Mouse (Mus musculus) bone marrow macrophage, adult 2 months (primary cell): ENCODE measurements around the gene Sirt6.

ENCODE experiments used
- CTCF ChIP-seq: IDR thresholded peaks from 2 replicates; pipeline ENCODE4 v1.5.1; 2012; ENCODE audit warnings: low read depth, mild to moderate bottlenecking, low read length, moderate library complexity
- POLR2A ChIP-seq: IDR thresholded peaks from 2 replicates; pipeline ENCODE4 v1.6.1; 2012; ENCODE audit warnings: mild to moderate bottlenecking, low read depth, low read length, borderline replicate concordance

DNA sequence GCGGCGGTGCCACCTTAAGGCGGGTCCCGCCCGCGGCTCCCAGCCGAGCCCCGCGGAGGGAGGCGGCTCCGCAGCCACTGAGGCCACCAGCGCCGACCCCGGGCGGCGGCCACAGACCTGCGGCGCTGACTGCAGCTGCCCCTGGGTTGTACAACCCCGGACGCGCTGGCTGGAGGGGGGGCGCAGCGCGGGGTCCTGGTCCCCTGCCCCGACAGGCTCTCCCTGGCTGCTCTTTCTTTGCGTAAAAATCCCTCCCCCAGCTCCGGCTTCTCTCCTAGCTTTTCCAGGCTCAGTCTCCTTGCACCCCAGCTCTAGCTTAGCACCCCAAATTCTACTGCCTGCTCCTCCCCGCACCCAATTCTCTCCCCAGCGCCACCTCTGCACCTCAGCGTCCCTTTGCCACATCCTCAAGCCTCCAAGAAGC lies 52.4 kb downstream of the Sirt6 start:
- no peak for TF ChIP-seq POLR2A
- TF ChIP-seq CTCF, result no peak
